Mouse (Mus musculus): ENCODE data around the gene Ep400. TPM values are rescaled to one million over a fixed set of nuclear protein-coding genes. Genes with fewer than 3 reads are reported as not detected.
A peak's percentile ranks its signal among the peaks of the same experiment; 100 is the strongest.
"Not testable (repeated sequence)": the region's sequence is repeated elsewhere in the genome, so short reads cannot be mapped to it uniquely, and the experiment has no call there.

The Ep400 gene
- polyA plus RNA-seq, 1 experiment from 2014 or later, result 51.3 TPM

DNA sequence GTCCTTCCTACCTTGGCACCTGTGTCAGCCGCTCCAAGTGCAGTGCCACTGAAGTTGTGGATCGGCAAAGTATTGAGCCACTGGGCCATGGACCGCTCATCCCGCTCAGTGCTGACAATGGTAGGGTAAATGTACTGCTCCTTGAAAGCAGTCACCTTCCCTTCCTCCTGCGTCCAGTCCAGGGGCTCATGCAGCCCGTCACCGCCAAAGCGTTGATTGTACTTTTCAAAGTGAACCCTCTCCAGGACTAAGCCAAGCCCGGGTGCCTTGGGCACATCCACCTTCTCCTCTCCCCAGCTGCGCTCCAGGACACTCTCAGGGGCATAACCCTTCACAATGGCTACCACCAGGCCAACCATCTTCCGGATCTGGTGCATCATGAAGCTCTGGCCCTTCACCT, 4.0 kb upstream of the Ep400 start:
- H3K9ac ChIP-seq, result no peak overlapping the region

DNA sequence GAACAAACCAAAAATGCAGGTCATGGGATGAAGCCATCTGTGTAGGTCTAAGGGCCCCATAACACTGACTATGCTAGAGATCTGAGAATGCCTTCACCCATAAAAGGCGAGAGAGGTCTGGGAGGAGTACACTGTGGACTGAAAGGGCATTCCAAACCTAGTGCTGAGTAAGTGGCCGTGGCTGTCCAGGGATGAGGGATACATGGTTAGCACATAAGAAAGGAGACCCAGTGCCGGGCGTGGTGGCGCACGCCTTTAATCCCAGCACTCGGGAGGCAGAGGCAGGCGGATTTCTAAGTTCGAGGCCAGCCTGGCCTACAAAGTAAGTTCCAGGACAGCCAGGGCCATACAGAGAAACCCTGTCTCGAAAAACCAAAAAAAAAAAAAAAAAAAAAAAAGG, 2.4 kb upstream of the Ep400 start:
- H3K27ac ChIP-seq (replicated peaks); H3K4me2 ChIP-seq; H3K9me3 ChIP-seq; ATAC-seq (ENCODE audit: low FRiP score, low read depth); H3K9ac ChIP-seq; H3K27me3 ChIP-seq; H3K4me3 ChIP-seq: not testable (repeated sequence)
- H3K36me3 ChIP-seq, result peaks cover 18% of the 10 kb centered on the region; the same call in 1 of the 2 replicates
- WGBS, result 97% methylated on average over 10 of the region's 10 CpGs
- H3K4me1 ChIP-seq (replicated peaks), result peaks cover 21% of the 10 kb centered on the region

More for the DNA sequence above, 4.0 kb upstream of the Ep400 start:
- Histone ChIP-seq H3K27ac (replicated peaks) (no peak overlapping the region), H3K4me1 (replicated peaks) (peaks cover 16% of the 10 kb centered on the region), H3K27me3 (no peaks in the 10 kb centered on the region), H3K4me2 (no peak overlapping the region), H3K9me3 (no peaks in the 10 kb centered on the region), H3K36me3 (peaks cover 18% of the 10 kb centered on the region; the same call in 1 of the 2 replicates), H3K4me3 (no peak overlapping the region)
- no peak for ATAC-seq (ENCODE audit: low FRiP score, low read depth)
- WGBS, result 93% methylated on average over 11 of the region's 11 CpGs

DNA sequence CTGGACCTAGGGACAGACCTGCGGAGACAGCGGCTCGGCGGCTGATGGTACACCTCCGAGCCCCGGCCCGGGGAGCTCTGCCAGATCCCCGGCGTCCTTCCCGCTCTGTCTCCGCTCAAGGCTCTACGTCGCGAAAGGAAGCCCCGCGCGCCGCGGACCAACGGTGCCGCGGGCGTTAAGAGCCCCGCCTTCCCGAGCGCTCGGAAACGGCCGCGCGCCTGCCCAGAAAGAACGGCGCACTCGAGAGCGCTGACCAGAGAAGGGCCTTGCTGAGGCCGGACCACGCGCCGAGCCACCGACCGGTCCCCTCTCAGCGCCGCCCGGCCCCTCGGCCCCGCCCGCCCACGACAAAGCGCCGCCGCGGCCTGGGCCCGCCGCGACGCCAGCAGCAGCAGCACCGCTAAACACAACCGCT, 479 bp downstream of the Ep400 start:
- Histone ChIP-seq H3K36me3 (peaks cover 7% of the 10 kb centered on the region; the same call in 1 of the 2 replicates), H3K4me2 (peak overlapping the region; percentile 74), H3K27me3 (no peaks in the 10 kb centered on the region), H3K4me1 (replicated peaks) (peaks cover 22% of the 10 kb centered on the region), H3K4me3 (peak overlapping the region; percentile 62), H3K9me3 (no peaks in the 10 kb centered on the region), H3K9ac (peak overlapping the region; percentile 64), H3K27ac (replicated peaks) (peak overlapping the region; percentile 90)
- peak; percentile 36 for ATAC-seq (ENCODE audit: low FRiP score, low read depth)
- WGBS, result 0% methylated on average over 42 of the region's 58 CpGs

DNA sequence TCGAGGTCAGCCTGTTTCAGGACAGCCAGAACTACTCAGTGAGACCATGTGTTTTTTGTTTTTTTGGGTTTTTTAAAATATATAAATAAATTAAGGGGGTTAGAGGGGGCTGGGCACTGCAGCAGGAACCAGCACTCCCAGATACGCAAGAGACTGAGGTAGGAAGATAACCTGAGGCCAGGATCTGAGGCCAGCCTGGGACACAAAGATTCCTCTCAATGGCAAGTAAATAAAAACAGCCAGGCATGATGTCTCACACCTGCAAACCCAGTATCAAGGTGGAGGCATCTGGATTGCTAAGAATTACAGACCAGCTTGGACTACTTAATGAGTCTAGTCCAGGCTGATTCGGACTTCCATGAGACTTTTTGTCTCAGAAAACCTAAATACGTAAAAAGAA, 1.2 kb downstream of the Ep400 start:
- 68% methylated on average over 4 of the region's 4 CpGs for WGBS
- H3K27ac ChIP-seq (replicated peaks), result peak overlapping the region; percentile 90; the same call in 1 of the 2 replicates

DNA sequence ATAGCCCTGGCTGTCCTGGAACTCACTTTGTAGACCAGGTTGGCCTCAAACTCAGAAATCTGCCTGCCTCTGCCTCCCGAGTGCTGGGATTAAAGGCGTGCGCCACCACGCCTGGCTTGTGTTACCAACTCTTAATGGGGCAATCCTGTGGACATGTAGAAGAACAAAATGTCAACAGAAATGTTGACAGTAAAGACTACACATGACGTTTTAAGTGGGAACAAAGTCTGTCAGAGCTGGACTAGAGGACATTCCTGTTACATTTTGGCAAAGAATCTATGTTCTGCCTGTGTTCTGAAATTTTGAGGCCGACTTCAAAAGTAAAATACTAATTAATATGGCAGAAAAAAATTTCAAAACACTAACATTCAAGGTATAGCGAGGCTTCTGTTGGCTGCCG, 6.6 kb downstream of the Ep400 start:
- peaks cover 10% of the 10 kb centered on the region for H3K4me1 ChIP-seq (replicated peaks)
- H3K27ac ChIP-seq (replicated peaks), result no peak overlapping the region
- 96% methylated on average over 8 of the region's 8 CpGs for WGBS
- H3K4me3 ChIP-seq, result no peak overlapping the region
- H3K27me3 ChIP-seq, result no peaks in the 10 kb centered on the region
- ATAC-seq (ENCODE audit: low FRiP score, low read depth), result no peak
- no peaks in the 10 kb centered on the region for H3K36me3 ChIP-seq
- H3K9me3 ChIP-seq, result no peaks in the 10 kb centered on the region
- no peak overlapping the region for H3K4me2 ChIP-seq
- no peak overlapping the region for H3K9ac ChIP-seq

More for the DNA sequence above, 1.2 kb downstream of the Ep400 start:
- Histone ChIP-seq H3K36me3 (no peaks in the 10 kb centered on the region), H3K27me3 (no peaks in the 10 kb centered on the region), H3K9ac (peak overlapping the region; percentile 64), H3K4me2 (peak overlapping the region; percentile 74), H3K4me3 (peak overlapping the region; percentile 62), H3K4me1 (replicated peaks) (peaks cover 22% of the 10 kb centered on the region), H3K9me3 (no peaks in the 10 kb centered on the region)
- no peak for ATAC-seq (ENCODE audit: low FRiP score, low read depth)

DNA sequence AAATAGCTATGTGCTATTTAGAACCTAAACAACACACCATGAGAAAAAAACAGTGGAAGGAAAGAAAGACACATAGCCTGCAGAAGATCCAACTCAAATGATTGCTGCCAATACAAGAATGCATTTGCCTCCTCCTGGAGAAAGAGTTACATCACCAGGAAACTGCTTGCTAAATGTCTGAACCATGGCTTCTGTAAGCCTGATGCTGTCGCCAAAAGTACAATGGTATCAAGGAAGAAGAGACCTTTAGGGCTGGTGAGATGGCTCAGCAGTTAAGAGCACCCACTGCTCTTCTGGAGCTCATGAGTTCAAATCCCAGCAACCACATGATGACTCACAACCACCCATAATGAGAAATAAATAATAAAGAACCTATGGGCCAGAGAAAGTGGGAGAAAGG, 25.5 kb downstream of the Ep400 start:
- 88% methylated on average over 1 of the region's 1 CpGs for WGBS
- no peak for ATAC-seq (ENCODE audit: low FRiP score, low read depth)
- H3K4me2 ChIP-seq, result no peak overlapping the region
- H3K9me3 ChIP-seq, result no peaks in the 10 kb centered on the region
- H3K9ac ChIP-seq, result no peak overlapping the region
- no peak overlapping the region for H3K4me3 ChIP-seq
- no peak overlapping the region for H3K27ac ChIP-seq (replicated peaks)
- no peaks in the 10 kb centered on the region for H3K27me3 ChIP-seq
- no peaks in the 10 kb centered on the region for H3K4me1 ChIP-seq (replicated peaks)
- 0 out of 2 replicates have a peak, but pooled peaks cover 3% of the 10 kb centered on the region for H3K36me3 ChIP-seq

DNA sequence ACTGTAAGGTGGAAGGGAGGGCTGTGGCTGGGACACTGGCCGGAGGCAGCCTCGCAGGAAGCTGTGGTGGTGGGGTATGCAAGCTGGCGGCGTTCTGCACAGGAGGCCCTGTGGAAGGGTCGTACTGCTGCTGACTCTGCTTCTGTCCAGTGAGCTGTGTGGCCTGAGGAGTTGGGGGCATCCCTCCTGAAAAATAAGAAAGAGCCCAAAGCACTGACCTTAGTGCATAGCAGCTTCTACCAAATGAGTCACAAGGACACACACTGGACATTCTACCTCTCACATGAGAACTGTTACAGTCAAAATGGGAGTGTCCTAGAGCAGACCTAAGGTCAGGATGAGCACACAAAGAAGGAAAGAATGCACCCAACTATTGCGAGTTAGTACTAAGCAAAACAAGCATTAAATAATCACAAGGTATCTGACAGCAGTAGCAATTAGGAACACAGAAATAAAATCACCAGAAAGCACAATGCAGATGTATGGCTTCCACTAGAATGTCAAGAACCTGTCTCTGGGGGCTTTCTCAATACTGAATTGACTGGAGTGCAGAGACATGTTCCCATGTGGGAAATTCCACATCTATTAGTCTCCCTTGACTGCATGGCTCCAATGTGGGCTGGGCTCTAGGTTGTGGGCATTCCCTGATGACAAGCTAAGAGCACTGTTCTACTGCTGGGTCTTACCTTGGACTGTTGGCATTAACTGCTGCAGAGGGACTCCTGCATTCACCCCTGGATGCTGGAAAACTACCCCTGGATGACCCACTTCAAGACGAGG, 30.8 kb downstream of the Ep400 start:
- H3K9me3 ChIP-seq, result no peaks in the 10 kb centered on the region
- 93% methylated on average over 7 of the region's 7 CpGs for WGBS
- peaks cover 36% of the 10 kb centered on the region for H3K36me3 ChIP-seq
- no peaks in the 10 kb centered on the region for H3K27me3 ChIP-seq
- no peaks in the 10 kb centered on the region for H3K4me1 ChIP-seq (replicated peaks)
- no peak overlapping the region for H3K9ac ChIP-seq
- H3K4me3 ChIP-seq, result no peak overlapping the region
- H3K27ac ChIP-seq (replicated peaks), result no peak overlapping the region
- H3K4me2 ChIP-seq, result no peak overlapping the region
- no peak for ATAC-seq (ENCODE audit: low FRiP score, low read depth)

DNA sequence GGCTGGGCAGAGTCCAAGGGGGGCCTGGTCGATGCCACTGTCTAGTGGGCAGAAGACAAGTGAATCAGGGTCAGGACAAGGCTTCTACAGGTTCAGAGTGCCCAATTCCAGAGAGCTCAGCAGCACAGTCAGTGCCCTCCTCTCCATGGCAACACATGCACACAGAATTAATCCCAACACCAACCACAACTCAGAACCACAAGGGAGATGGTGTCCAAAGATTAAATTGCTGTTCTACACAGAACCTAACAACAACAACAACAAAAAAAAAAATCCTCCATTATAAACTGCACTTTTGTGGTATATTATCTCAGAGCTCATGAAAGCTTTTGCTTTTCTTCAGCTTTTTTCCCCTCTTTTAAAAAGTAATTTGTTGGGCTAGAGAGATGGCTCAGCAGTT, 34.9 kb downstream of the Ep400 start:
- no peak for ATAC-seq (ENCODE audit: low FRiP score, low read depth)
- Histone ChIP-seq H3K9me3 (no peaks in the 10 kb centered on the region), H3K36me3 (peaks cover 64% of the 10 kb centered on the region), H3K4me1 (replicated peaks) (no peaks in the 10 kb centered on the region), H3K27ac (replicated peaks) (no peak overlapping the region), H3K4me2 (no peak overlapping the region), H3K9ac (no peak overlapping the region), H3K4me3 (no peak overlapping the region), H3K27me3 (no peaks in the 10 kb centered on the region)
- WGBS, result 94% methylated on average over 1 of the region's 1 CpGs

DNA sequence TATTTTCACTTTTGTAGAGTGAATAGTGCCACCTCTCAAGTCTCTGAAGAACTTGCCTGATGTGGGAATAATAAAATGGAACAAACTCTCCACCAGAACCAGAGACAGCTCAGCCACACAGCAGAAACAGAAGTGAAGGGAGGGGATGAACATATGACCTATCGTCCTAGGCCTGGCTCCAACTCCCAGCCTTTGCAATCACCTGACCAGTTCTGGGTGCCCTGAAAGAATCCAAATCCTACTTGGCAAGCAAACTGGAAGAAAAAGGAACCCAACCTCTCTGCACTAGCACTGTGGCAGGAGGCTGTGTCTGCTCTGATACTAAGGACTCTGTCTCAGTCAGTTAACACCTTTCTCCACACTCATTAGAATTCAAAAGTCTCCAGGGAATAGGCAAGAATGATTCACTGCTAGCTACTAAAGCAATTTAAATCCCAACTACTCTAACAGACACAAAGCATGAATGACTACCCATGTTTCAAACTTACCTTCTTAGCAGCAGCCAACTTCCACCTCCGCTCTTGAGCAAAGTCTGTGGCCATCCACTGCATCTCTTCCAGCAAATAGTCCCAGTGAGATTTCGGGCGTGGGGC, 37.2 kb downstream of the Ep400 start:
- 91% methylated on average over 4 of the region's 4 CpGs for WGBS
- H3K9me3 ChIP-seq, result no peaks in the 10 kb centered on the region

DNA sequence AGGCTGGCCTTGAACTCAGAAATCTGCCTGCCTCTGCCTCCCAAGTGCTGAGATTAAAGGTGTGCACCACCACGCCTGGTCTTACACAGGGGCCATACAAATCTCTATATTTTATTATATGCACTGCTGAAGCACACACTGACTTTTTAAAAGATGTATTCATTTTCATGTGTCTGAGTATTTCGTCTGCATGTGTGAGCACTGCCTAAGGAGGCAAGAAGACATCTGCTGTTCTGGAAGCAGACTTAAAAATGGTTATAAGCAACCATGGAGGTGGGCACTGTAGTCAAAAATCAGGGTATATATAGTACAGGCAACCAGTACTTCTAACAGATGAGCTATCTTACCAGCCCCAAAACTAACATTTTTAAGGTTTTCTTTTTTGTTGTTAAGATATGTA, 39.3 kb downstream of the Ep400 start:
- Histone ChIP-seq H3K27ac (replicated peaks) (no peak overlapping the region), H3K27me3 (no peaks in the 10 kb centered on the region), H3K9ac (no peak overlapping the region), H3K9me3 (no peaks in the 10 kb centered on the region), H3K4me3 (no peak overlapping the region), H3K4me1 (replicated peaks) (no peaks in the 10 kb centered on the region), H3K4me2 (no peak overlapping the region), H3K36me3 (peaks cover 73% of the 10 kb centered on the region)
- ATAC-seq (ENCODE audit: low FRiP score, low read depth), result no peak
- WGBS, result 94% methylated on average over 2 of the region's 2 CpGs

More for the DNA sequence above, 37.2 kb downstream of the Ep400 start:
- H3K4me3 ChIP-seq, result no peak overlapping the region
- H3K9ac ChIP-seq, result no peak overlapping the region
- peaks cover 69% of the 10 kb centered on the region for H3K36me3 ChIP-seq
- no peak for ATAC-seq (ENCODE audit: low FRiP score, low read depth)
- no peaks in the 10 kb centered on the region for H3K27me3 ChIP-seq
- H3K27ac ChIP-seq (replicated peaks), result no peak overlapping the region
- H3K4me1 ChIP-seq (replicated peaks), result no peaks in the 10 kb centered on the region
- H3K4me2 ChIP-seq, result no peak overlapping the region

DNA sequence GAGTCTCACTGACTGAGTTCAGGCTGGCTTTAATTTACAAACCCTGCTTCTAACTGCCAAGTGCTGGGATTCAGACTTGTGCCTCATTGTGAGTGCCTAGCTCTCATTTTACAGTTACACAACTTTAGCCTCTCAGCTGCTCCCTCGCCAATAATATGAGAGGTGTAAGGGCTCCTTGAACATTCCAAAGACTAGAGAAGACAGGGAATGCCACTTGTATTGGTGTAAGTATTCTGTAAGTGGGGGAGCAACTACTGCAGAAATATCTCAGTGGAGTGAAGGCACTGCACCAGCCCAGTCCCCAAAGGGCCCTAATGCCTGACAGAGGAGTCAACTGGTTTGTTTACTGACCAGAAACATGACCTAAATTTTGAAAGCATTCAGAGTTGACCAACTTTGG, 42.7 kb downstream of the Ep400 start:
- H3K4me3 ChIP-seq, result no peak overlapping the region
- no peak overlapping the region for H3K27ac ChIP-seq (replicated peaks)
- no peak overlapping the region for H3K4me2 ChIP-seq
- no peaks in the 10 kb centered on the region for H3K4me1 ChIP-seq (replicated peaks)
- H3K9me3 ChIP-seq, result no peaks in the 10 kb centered on the region
- no peak overlapping the region for H3K9ac ChIP-seq
- no peak for ATAC-seq (ENCODE audit: low FRiP score, low read depth)
- H3K36me3 ChIP-seq, result peaks cover 82% of the 10 kb centered on the region
- H3K27me3 ChIP-seq, result no peaks in the 10 kb centered on the region
- WGBS, result 95% methylated on average over 1 of the region's 1 CpGs

DNA sequence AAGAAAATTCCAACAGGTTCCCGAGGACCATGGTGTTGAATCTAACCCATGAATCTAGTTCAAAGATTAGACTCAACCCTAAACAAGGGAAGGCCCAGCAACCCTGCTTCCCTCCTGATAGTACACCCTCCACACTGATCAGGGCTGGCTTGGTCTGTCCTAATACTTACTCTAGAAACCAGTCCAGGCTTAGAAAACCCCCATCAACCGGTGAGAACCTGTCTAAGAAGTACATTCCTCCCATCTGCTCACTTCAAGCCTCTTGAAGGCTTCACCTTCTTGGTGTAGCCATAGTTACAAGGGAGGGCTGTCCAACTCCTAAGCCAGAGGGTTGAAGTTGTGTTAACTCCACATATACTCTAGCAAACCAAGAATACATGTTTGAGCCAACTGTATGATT, 47.0 kb downstream of the Ep400 start:
- H3K9me3 ChIP-seq, result no peaks in the 10 kb centered on the region
- 96% methylated on average over 2 of the region's 2 CpGs for WGBS
- H3K27me3 ChIP-seq, result no peaks in the 10 kb centered on the region
- no peak overlapping the region for H3K27ac ChIP-seq (replicated peaks)
- peaks cover 84% of the 10 kb centered on the region for H3K36me3 ChIP-seq
- H3K4me1 ChIP-seq (replicated peaks), result no peaks in the 10 kb centered on the region
- H3K4me2 ChIP-seq, result no peak overlapping the region
- H3K9ac ChIP-seq, result no peak overlapping the region
- no peak for ATAC-seq (ENCODE audit: low FRiP score, low read depth)
- H3K4me3 ChIP-seq, result no peak overlapping the region

Data from hindbrain, embryonic 15.5 days (tissue).